Mouse (Mus musculus) cortical plate, adult 2 months (tissue): Measurements from ENCODE around the gene Lamtor3.

Experiments
- CTCF ChIP-seq: fragments of 200-500 bp; IDR thresholded peaks from 2 replicates; pipeline ENCODE4 v1.5.1; 2011; ENCODE audit warnings: mild to moderate bottlenecking, control low read depth, low read length; ENCODE audit not compliant: insufficient read depth; ENCODE audit errors: extremely low read depth
- POLR2A ChIP-seq: fragments of 200-500 bp; IDR thresholded peaks from 2 replicates; pipeline ENCODE4 v1.6.1; 2011; ENCODE audit warnings: mild to moderate bottlenecking, low read length, control low read depth; ENCODE audit not compliant: insufficient read depth; ENCODE audit errors: extremely low read depth

DNA sequence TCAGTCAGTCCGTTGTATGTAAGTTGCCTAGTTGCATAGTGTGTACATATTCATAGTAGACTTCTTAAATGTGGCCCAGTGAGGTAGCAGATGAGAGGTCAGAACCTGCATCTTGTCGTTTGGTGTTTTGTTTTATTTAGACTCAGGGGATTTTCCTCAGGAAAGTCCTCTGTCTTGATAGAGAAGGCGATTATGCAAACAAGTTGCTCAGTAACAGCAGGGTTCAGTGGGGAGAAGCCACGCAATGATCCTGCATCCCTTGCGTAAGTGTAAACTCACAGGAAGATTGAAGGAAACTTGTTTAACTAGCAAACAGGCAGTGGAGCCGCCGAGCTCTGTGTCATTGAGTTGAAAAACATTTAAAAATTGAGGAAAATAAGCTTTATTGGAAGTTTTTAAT, 30.3 kb upstream of the Lamtor3 start:
- no peak for TF ChIP-seq CTCF
- TF ChIP-seq POLR2A: no peak
